Mouse (Mus musculus) WW6 (cell line): ENCODE data around the gene Cav3.

Experiments used
- DNase-seq: peaks from one replicate; pipeline ENCODE4 v3.0.0-alpha.2; 2013; ENCODE audit warnings: low read depth, low spot score

Cav3 gene

GRCm38 (mm10) chr6:112459341-112459749 is at the start of gene Cav3:
Gene Cav3 (plus strand): TSS chr6:112459505.
- no peak for DNase-seq

- no peak for DNase-seq
These were observed 40.0 kb upstream of the Cav3 start for GRCm38 (mm10) chr6:112419333-112419732.

GRCm38 (mm10) chr6:112420883-112421282 is 38.4 kb upstream of the Cav3 start:
- no peak for DNase-seq

- DNase-seq: no peak
These were observed 35.4 kb upstream of the Cav3 start for GRCm38 (mm10) chr6:112423746-112424501.

- no peak for DNase-seq
These were observed 33.1 kb upstream of the Cav3 start for GRCm38 (mm10) chr6:112426018-112426732.

GRCm38 (mm10) chr6:112445675-112446074 is 13.6 kb upstream of the Cav3 start:
- DNase-seq: no peak

- DNase-seq: no peak
These were observed 2.2 kb downstream of the Cav3 start for GRCm38 (mm10) chr6:112461459-112461858.

- DNase-seq: no peak
These were observed 4.0 kb downstream of the Cav3 start for GRCm38 (mm10) chr6:112463331-112463730.

- DNase-seq: no peak
These were observed 6.1 kb downstream of the Cav3 start for GRCm38 (mm10) chr6:112465441-112465840.

- no peak for DNase-seq
These were observed 6.7 kb downstream of the Cav3 start for GRCm38 (mm10) chr6:112466001-112466400.

- DNase-seq: no peak
These were observed 12.3 kb downstream of the Cav3 start for GRCm38 (mm10) chr6:112471644-112472043.

GRCm38 (mm10) chr6:112479861-112480260 is 20.6 kb downstream of the Cav3 start:
- no peak for DNase-seq

GRCm38 (mm10) chr6:112484316-112484715 is 25.0 kb downstream of the Cav3 start:
- DNase-seq: no peak

- no peak for DNase-seq
These were observed 28.7 kb downstream of the Cav3 start for GRCm38 (mm10) chr6:112487993-112488392.

GRCm38 (mm10) chr6:112488821-112489180 is 29.5 kb downstream of the Cav3 start:
- DNase-seq: no peak

GRCm38 (mm10) chr6:112489181-112489909 is 30.0 kb downstream of the Cav3 start:
- DNase-seq: no peak

- DNase-seq: no peak
These were observed 30.7 kb downstream of the Cav3 start, which contains the start of gene Oxtr for GRCm38 (mm10) chr6:112489910-112490559. Gene Oxtr (minus strand): TSS chr6:112489943.

GRCm38 (mm10) chr6:112490625-112491242 is 31.4 kb downstream of the Cav3 start:
- peak; percentile 81 for DNase-seq

GRCm38 (mm10) chr6:112491521-112491920 is 32.2 kb downstream of the Cav3 start:
- no peak for DNase-seq

GRCm38 (mm10) chr6:112492656-112493055 is 33.4 kb downstream of the Cav3 start:
- DNase-seq: no peak

GRCm38 (mm10) chr6:112493371-112493770 is 34.1 kb downstream of the Cav3 start:
- DNase-seq: no peak
